Mouse (Mus musculus) CH12.LX (cell line): ENCODE measurements around the gene Npffr2.

Experiments
- CHD1 ChIP-seq: IDR thresholded peaks from 2 replicates; pipeline ENCODE4 v1.6.1; 2012; ENCODE audit warnings: low read depth, low read length, improper control_type of control experiment, inconsistent platforms
- CHD2 ChIP-seq: IDR thresholded peaks from 2 replicates; pipeline ENCODE4 v1.6.1; 2011; ENCODE audit warnings: low read length, improper control_type of control experiment
- CTCF ChIP-seq, 2 experiments: IDR thresholded peaks in 1 of 2; conservative IDR thresholded peaks in 1 of 2; 2 replicates each; pipeline ENCODE4 v1.5.1; 2011 to 2012; ENCODE audit warnings: low read depth in 2 of 2, low read length in 2 of 2, improper control_type of control experiment in 1 of 2, inconsistent platforms in 1 of 2, mild to moderate bottlenecking in 1 of 2, moderate library complexity in 1 of 2
- EP300 ChIP-seq: IDR thresholded peaks from 2 replicates; pipeline ENCODE4 v1.6.1; 2011; ENCODE audit warnings: low read length, improper control_type of control experiment
- MAZ ChIP-seq: IDR thresholded peaks from 2 replicates; pipeline ENCODE4 v1.6.1; 2012; ENCODE audit warnings: low read depth, mild to moderate bottlenecking, inconsistent platforms, low read length, improper control_type of control experiment, moderate library complexity
- MYC ChIP-seq: IDR thresholded peaks from 2 replicates; pipeline ENCODE4 v1.6.1; 2011; ENCODE audit warnings: low read depth, mild to moderate bottlenecking, improper control_type of control experiment, low read length
- POLR2A ChIP-seq: IDR thresholded peaks from 2 replicates; pipeline ENCODE4 v1.6.1; 2011; ENCODE audit warnings: low read depth, mild to moderate bottlenecking, improper control_type of control experiment, low read length
- SIN3A ChIP-seq: IDR thresholded peaks from 2 replicates; pipeline ENCODE4 v1.6.1; 2012; ENCODE audit warnings: low read length, improper control_type of control experiment, inconsistent platforms
- TCF12 ChIP-seq: IDR thresholded peaks from 2 replicates; pipeline ENCODE4 v1.6.1; 2014; ENCODE audit warnings: low read depth, mild to moderate bottlenecking, inconsistent platforms, low read length, improper control_type of control experiment
- ZC3H11A ChIP-seq: IDR thresholded peaks from 2 replicates; pipeline ENCODE4 v1.6.1; 2012; ENCODE audit warnings: low read depth, mild to moderate bottlenecking, inconsistent platforms, low read length, improper control_type of control experiment

DNA sequence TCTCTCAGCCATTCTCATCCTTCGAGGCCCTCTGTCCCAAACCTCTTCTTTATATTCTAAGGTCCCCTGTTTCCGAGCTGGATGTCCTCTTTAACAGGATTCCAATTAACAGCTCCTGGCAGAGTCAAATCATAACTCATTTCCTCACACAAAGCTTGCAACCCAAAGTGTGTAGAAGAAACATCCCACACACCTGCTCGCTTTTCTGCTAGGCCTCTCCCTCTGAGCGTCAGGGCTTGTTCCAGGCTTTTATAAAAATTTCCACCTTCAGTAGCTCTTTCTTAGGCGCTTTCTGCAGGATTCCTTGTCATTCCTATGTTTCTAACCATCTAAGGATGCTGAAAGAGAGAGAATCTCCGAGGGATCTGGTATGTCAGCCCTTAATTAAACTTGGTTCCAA is 85.0 kb downstream of the Npffr2 start:
- TF ChIP-seq CTCF (conservative IDR thresholded peaks at IDR 0.05 in 1 of 2, IDR thresholded peaks at IDR 0.05 in 1 of 2; ENCODE audit: low read depth in 2 of 2, low read length in 2 of 2) (no peak), ZC3H11A (no peak), CHD2 (no peak), TCF12 (no peak), POLR2A (no peak), EP300 (no peak), MAZ (no peak), SIN3A (no peak), MYC (no peak), CHD1 (no peak)
